Mouse (Mus musculus) lung, postnatal 0 days (tissue): Measurements from ENCODE around the gene Ube2a. TPM values are rescaled to one million over a fixed set of nuclear protein-coding genes. Genes with fewer than 3 reads are reported as not detected.
"Not testable (repeated sequence)": the region's sequence is repeated elsewhere in the genome, so short reads cannot be mapped to it uniquely, and the experiment has no call there.

ENCODE experiments used
- ATAC-seq: fragments of 200-750 bp; cut with Nextera tagmentation; 2 replicates; pipeline ENCODE4 v1.8.0; 2017; ENCODE audit warnings: moderate library complexity
- DNase-seq: peaks from one replicate; pipeline ENCODE4 v3.0.0-alpha.2; 2016; ENCODE audit warnings: low spot score
- H3K27ac ChIP-seq: fragments of 300-500 bp; sonication (generic); 2 replicates; pipeline ENCODE4 v1.5.1; 2014; ENCODE audit warnings: antibody characterized with exemption, mild to moderate bottlenecking, low read length, mixed read lengths
- H3K27me3 ChIP-seq: fragments of 300-500 bp; sonication (generic); replicated peaks from 2 replicates; pipeline ENCODE4 v1.6.1; 2014; ENCODE audit warnings: low read length, mixed read lengths; ENCODE audit not compliant: insufficient read depth
- H3K36me3 ChIP-seq: fragments of 300-500 bp; sonication (generic); 2 replicates; pipeline ENCODE4 v1.6.1; 2014; ENCODE audit warnings: low read length, mixed read lengths; ENCODE audit not compliant: insufficient read depth
- H3K4me1 ChIP-seq: fragments of 300-500 bp; sonication (generic); 2 replicates; pipeline ENCODE4 v1.6.1; 2014; ENCODE audit warnings: antibody characterized with exemption, low read depth, low read length, mixed read lengths; ENCODE audit not compliant: insufficient read depth
- H3K4me2 ChIP-seq: fragments of 300-500 bp; sonication (generic); replicated peaks from 2 replicates; pipeline ENCODE4 v1.6.1; 2014; ENCODE audit warnings: low read depth, mild to moderate bottlenecking, low read length, moderate library complexity, mixed read lengths
- H3K4me3 ChIP-seq: fragments of 300-500 bp; sonication (generic); 2 replicates; pipeline ENCODE4 v1.5.1; 2014; ENCODE audit warnings: low read depth, low read length
- H3K9ac ChIP-seq: fragments of 300-500 bp; sonication (generic); replicated peaks from 2 replicates; pipeline ENCODE4 v1.6.1; 2014; ENCODE audit warnings: low read depth, mild to moderate bottlenecking
- H3K9me3 ChIP-seq: fragments of 300-500 bp; sonication (generic); 2 replicates; pipeline ENCODE4 v1.6.1; 2016; ENCODE audit warnings: low read length, mixed read lengths
- CTCF ChIP-seq: IDR thresholded peaks from 2 replicates; pipeline ENCODE4 v1.5.1; 2016; ENCODE audit warnings: antibody characterized with exemption, mild to moderate bottlenecking
- EP300 ChIP-seq: IDR thresholded peaks from 2 replicates; pipeline ENCODE4 v1.6.1; 2016; ENCODE audit warnings: antibody characterized with exemption, mild to moderate bottlenecking, control low read depth
- WGBS: fragments of 180-500 bp; shearing (Covaris S2); extraction: QIAGEN DNeasy Blood & Tissue Kit; methylation state at CpG from one replicate; pipeline ENCODE4 v1.1.7; 2014; 5-methylcytosine and 5-hydroxymethylcytosine counted together
- polyA plus RNA-seq: library from polyadenylated mRNA; unstranded; fragments of >200 nt; fragmentation: Nextera tagmentation; extraction: Ambion mirVana; gene quantifications from 2 replicates; pipeline ENCODE4 v1.2.1, GENCODE M21; 2015

Gene Ube2a
- polyA plus RNA-seq, 1 experiment from 2014 or later, result 189 TPM

GRCm38 (mm10) chrX:36884719-36885118, 11.0 kb downstream of the Ube2a start:
- no peak overlapping the region for H3K4me2 ChIP-seq
- no peaks in the 10 kb centered on the region for H3K4me1 ChIP-seq
- H3K36me3 ChIP-seq, result no peaks in the 10 kb centered on the region
- no peaks in the 10 kb centered on the region for H3K27me3 ChIP-seq
- no peak for ATAC-seq
- no peak overlapping the region for H3K4me3 ChIP-seq
- H3K27ac ChIP-seq, result no peak overlapping the region
- TF ChIP-seq EP300, result no peak
- peak; percentile 60 for TF ChIP-seq CTCF
- no peaks in the 10 kb centered on the region for H3K9me3 ChIP-seq
- no peak overlapping the region for H3K9ac ChIP-seq
- 84% methylated on average over 1 of the region's 1 CpGs for WGBS
- DNase-seq, result no peak

- H3K4me1 ChIP-seq, H3K9me3 ChIP-seq, H3K4me2 ChIP-seq, H3K4me3 ChIP-seq, H3K27ac ChIP-seq, H3K36me3 ChIP-seq, ATAC-seq, H3K9ac ChIP-seq, H3K27me3 ChIP-seq: not testable (repeated sequence)
- DNase-seq, result peak; percentile 27
- WGBS, result 27% methylated on average over 1 of the region's 1 CpGs
- peak; percentile 52 for TF ChIP-seq CTCF
Observed at GRCm38 (mm10) chrX:36898931-36899330, 25.2 kb downstream of the Ube2a start.

DNA sequence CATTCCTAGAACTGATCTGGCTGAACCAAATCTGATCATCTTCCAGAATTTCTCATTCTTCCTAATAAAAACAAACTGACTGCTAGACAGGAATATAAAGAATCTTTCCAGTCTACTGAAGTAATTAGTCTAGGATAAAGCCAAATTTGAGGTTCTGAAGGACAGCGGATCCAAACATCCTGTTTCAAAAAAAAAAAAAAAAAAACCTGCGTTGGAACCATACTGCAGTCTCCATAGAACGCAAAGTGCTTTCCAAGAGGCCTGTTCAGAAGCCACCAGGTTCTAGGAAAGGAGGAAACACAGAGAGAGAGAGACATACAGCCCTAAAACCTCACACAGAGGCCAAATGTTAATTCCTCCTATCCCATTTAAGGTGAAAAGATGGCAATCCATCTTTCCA, 28.0 kb downstream of the Ube2a start:
- Histone ChIP-seq H3K4me3 (no peak overlapping the region), H3K9me3 (no peaks in the 10 kb centered on the region), H3K4me2 (peak overlapping the region; percentile 69; the same call in 1 of the 2 replicates), H3K4me1 (no peaks in the 10 kb centered on the region), H3K36me3 (no peaks in the 10 kb centered on the region), H3K27me3 (no peaks in the 10 kb centered on the region), H3K9ac (no peak overlapping the region), H3K27ac (no peak overlapping the region)
- DNase-seq (no peak), ATAC-seq (no peak)
- TF ChIP-seq EP300, result no peak
- no peak for TF ChIP-seq CTCF
- WGBS, result 31% methylated on average over 3 of the region's 3 CpGs

- H3K4me1 ChIP-seq, result no peaks in the 10 kb centered on the region
- 13% methylated on average over 25 of the region's 47 CpGs for WGBS
- peak within 1 kb of the TSS; percentile 36; the same call in 1 of the 2 replicates for H3K9ac ChIP-seq
- H3K27me3 ChIP-seq, result no peaks in the 10 kb centered on the region
- peak; percentile 15 for DNase-seq
- H3K36me3 ChIP-seq, result no peaks in the 10 kb centered on the region
- H3K9me3 ChIP-seq, result no peaks in the 10 kb centered on the region
- peak within 1 kb of the TSS; percentile 42 for H3K4me3 ChIP-seq
- ATAC-seq, result peak; percentile 38
- peak within 1 kb of the TSS; percentile 69 for H3K4me2 ChIP-seq
- H3K27ac ChIP-seq, result no peak within 1 kb of the TSS
- TF ChIP-seq EP300 (no peak), CTCF (peak; percentile 6; the same call in 1 of the 2 replicates)
Observed at GRCm38 (mm10) chrX:36902321-36903114, 28.8 kb downstream of the Ube2a start, which contains the start of gene Nkrf. Nkrf (minus strand) TSS chrX:36902899.

- Histone ChIP-seq H3K4me2 (peak overlapping the region; percentile 69), H3K36me3 (no peaks in the 10 kb centered on the region), H3K4me3 (peak overlapping the region; percentile 42), H3K9me3 (no peaks in the 10 kb centered on the region), H3K27me3 (no peaks in the 10 kb centered on the region), H3K27ac (no peak overlapping the region), H3K4me1 (no peaks in the 10 kb centered on the region), H3K9ac (peak overlapping the region; percentile 36; the same call in 1 of the 2 replicates)
- TF ChIP-seq EP300, result peak; percentile 58
- peak; percentile 16; the same call in 1 of the 2 replicates for TF ChIP-seq CTCF
- WGBS, result 9% methylated on average over 16 of the region's 32 CpGs
- peak; percentile 92 for DNase-seq
- peak; percentile 97 for ATAC-seq
Observed at GRCm38 (mm10) chrX:36903115-36903768, 29.5 kb downstream of the Ube2a start.

DNA sequence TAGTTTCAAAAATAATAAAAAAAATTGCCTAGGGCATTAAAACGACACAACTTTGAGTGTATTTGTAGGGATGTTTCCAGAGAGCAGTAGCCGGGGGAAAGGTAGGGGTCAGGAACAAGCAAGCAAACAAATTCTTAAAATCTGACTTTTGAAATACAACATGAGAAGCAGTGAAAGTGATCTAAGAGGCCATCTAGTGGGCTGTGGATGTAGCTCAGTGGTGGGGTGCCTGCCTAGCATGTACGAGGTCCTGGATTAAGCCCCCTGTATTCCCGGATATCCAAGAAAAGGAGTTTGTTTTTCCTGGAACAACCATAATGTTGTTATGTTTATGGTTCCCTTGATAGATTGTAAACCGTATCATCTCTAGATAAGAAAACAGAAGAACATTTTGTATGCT, 32.8 kb downstream of the Ube2a start:
- no peaks in the 10 kb centered on the region for H3K4me1 ChIP-seq
- DNase-seq (peak; percentile 14), ATAC-seq (no peak)

More for the DNA sequence above, 32.8 kb downstream of the Ube2a start:
- Histone ChIP-seq H3K4me2 (no peak overlapping the region), H3K36me3 (no peaks in the 10 kb centered on the region), H3K9me3 (no peaks in the 10 kb centered on the region), H3K27ac (no peak overlapping the region), H3K27me3 (no peaks in the 10 kb centered on the region), H3K4me3 (no peak overlapping the region), H3K9ac (no peak overlapping the region)
- TF ChIP-seq EP300, result no peak
- TF ChIP-seq CTCF, result peak; percentile 48
- WGBS, result 17% methylated on average over 5 of the region's 5 CpGs
